Mouse (Mus musculus): ENCODE data around the gene Tmem247. TPM values are rescaled to one million over a fixed set of nuclear protein-coding genes. Genes with fewer than 3 reads are reported as not detected.

Gene Tmem247
- total and polyA plus RNA-seq, 3 experiments: not detected

GRCm38 (mm10) chr17:86963586-86963902 is 46.4 kb downstream of the Tmem247 start:
- H3K9me3 ChIP-seq (replicated peaks; ENCODE audit: insufficient read depth, low read length): no peaks in the 10 kb centered on the region
- H3K36me3 ChIP-seq (ENCODE audit: control insufficient read depth in 1 of 2, insufficient read depth in 2 of 2, low read length in 2 of 2): peaks cover 0 to 3% of the 10 kb centered on the region in 2 experiments; a peak in 2 of 4 replicates
- no peak for TF ChIP-seq USF2 (IDR thresholded peaks at IDR 0.05; ENCODE audit: borderline replicate concordance in 1 of 2, insufficient read depth in 1 of 2, low read depth in 1 of 2, low read length in 2 of 2)
- no peak for TF ChIP-seq HCFC1 (IDR thresholded peaks at IDR 0.05; ENCODE audit: low read depth, low read length)
- TF ChIP-seq CHD2 (IDR thresholded peaks at IDR 0.05; ENCODE audit: low read length): no peak
- TF ChIP-seq ZKSCAN1 (IDR thresholded peaks at IDR 0.05; ENCODE audit: low read depth, low read length): no peak
- no peak for TF ChIP-seq ELF1 (IDR thresholded peaks at IDR 0.05; ENCODE audit: low read depth, low read length)
- TF ChIP-seq MEF2A (IDR thresholded peaks at IDR 0.05; ENCODE audit: extremely low read depth, insufficient replicate concordance, low read depth, low read length, poor library complexity, severe bottlenecking): no peak
- TF ChIP-seq UBTF (IDR thresholded peaks at IDR 0.05; ENCODE audit: borderline replicate concordance, insufficient read depth, low read depth, low read length): no peak
- peaks cover 3 to 12% of the 10 kb centered on the region in 2 experiments; a peak in 2 of 4 replicates for H3K4me1 ChIP-seq (ENCODE audit: control insufficient read depth in 1 of 2, insufficient read depth in 2 of 2, low read length in 2 of 2)
- H3K79me2 ChIP-seq (ENCODE audit: control insufficient read depth, insufficient read depth, low read length, poor library complexity): peaks cover 4% of the 10 kb centered on the region; the same call in 1 of the 2 replicates
- H3K4me3 ChIP-seq (ENCODE audit: control insufficient read depth in 1 of 2, insufficient read depth in 1 of 2, low read depth in 2 of 2, low read length in 2 of 2): peak overlapping the region; percentile 87 to 92
- peak overlapping the region; percentile 89 for H3K9ac ChIP-seq (ENCODE audit: control insufficient read depth, low read depth, low read length, poor library complexity, severe bottlenecking)
- H3K27ac ChIP-seq (ENCODE audit: control insufficient read depth, low read depth, low read length): no peak overlapping the region
- no peaks in the 10 kb centered on the region for H3K27me3 ChIP-seq (ENCODE audit: control insufficient read depth in 1 of 2, insufficient read depth in 2 of 2, low read length in 2 of 2)
- DNase-seq (ENCODE audit: low read depth, low spot score): peak; percentile 44

- peak overlapping the region; percentile 7; the same call in 1 of the 2 replicates for H3K9ac ChIP-seq (ENCODE audit: control insufficient read depth, low read depth, low read length, poor library complexity, severe bottlenecking)
- no peaks in the 10 kb centered on the region for H3K27me3 ChIP-seq (ENCODE audit: control insufficient read depth in 1 of 2, insufficient read depth in 2 of 2, low read length in 2 of 2)
- H3K36me3 ChIP-seq (ENCODE audit: control insufficient read depth in 1 of 2, insufficient read depth in 2 of 2, low read length in 2 of 2): peaks cover 0 to 4% of the 10 kb centered on the region in 2 experiments; a peak in 2 of 4 replicates
- H3K4me3 ChIP-seq (ENCODE audit: control insufficient read depth in 1 of 2, insufficient read depth in 1 of 2, low read depth in 2 of 2, low read length in 2 of 2): peak overlapping the region; percentile 19 to 92; a peak in 2 of 4 replicates
- peak; percentile 19 for DNase-seq (ENCODE audit: low read depth, low spot score)
- peaks cover 3 to 13% of the 10 kb centered on the region in 2 experiments for H3K4me1 ChIP-seq (ENCODE audit: control insufficient read depth in 1 of 2, insufficient read depth in 2 of 2, low read length in 2 of 2)
- no peak overlapping the region for H3K27ac ChIP-seq (ENCODE audit: control insufficient read depth, low read depth, low read length)
- no peak for TF ChIP-seq JUND (IDR thresholded peaks at IDR 0.05; ENCODE audit: low read depth, low read length)
- no peak for TF ChIP-seq CTCF (IDR thresholded peaks at IDR 0.05 in 2 of 3, conservative IDR thresholded peaks at IDR 0.05 in 1 of 3; ENCODE audit: control insufficient read depth in 1 of 3, insufficient read depth in 1 of 3, low read depth in 2 of 3, low read length in 3 of 3, poor library complexity in 1 of 3, severe bottlenecking in 1 of 3)
- TF ChIP-seq BHLHE40 (IDR thresholded peaks at IDR 0.05; ENCODE audit: borderline replicate concordance, low read depth, low read length): no peak
- TF ChIP-seq TAL1 (IDR thresholded peaks at IDR 0.05; ENCODE audit: low read length): no peak
- TF ChIP-seq TBP (IDR thresholded peaks at IDR 0.05; ENCODE audit: low read depth, low read length): no peak
- no peak for TF ChIP-seq GATA1 (IDR thresholded peaks at IDR 0.05; ENCODE audit: low read depth, low read length)
- no peak for TF ChIP-seq RCOR1 (IDR thresholded peaks at IDR 0.05; ENCODE audit: low read depth, low read length)
- TF ChIP-seq MAFK (IDR thresholded peaks at IDR 0.05; ENCODE audit: borderline replicate concordance, low read depth, low read length): no peak
- TF ChIP-seq TCF12 (IDR thresholded peaks at IDR 0.05; ENCODE audit: low read depth, low read length): no peak
- no peak for TF ChIP-seq CHD2 (IDR thresholded peaks at IDR 0.05; ENCODE audit: low read length)
- no peak for TF ChIP-seq NRF1 (IDR thresholded peaks at IDR 0.05; ENCODE audit: insufficient read depth, low read depth, low read length, poor library complexity, severe bottlenecking)
- no peak for TF ChIP-seq CHD1 (IDR thresholded peaks at IDR 0.05; ENCODE audit: low read depth, low read length)
- no peak for TF ChIP-seq SIN3A (IDR thresholded peaks at IDR 0.05; ENCODE audit: low read length)
- TF ChIP-seq E2F4 (IDR thresholded peaks at IDR 0.05; ENCODE audit: borderline replicate concordance, low read depth, low read length): no peak
- no peak for TF ChIP-seq HCFC1 (IDR thresholded peaks at IDR 0.05; ENCODE audit: low read depth, low read length)
- no peaks in the 10 kb centered on the region for H3K9me3 ChIP-seq (replicated peaks; ENCODE audit: insufficient read depth, low read length)
- peaks cover 4% of the 10 kb centered on the region; the same call in 1 of the 2 replicates for H3K79me2 ChIP-seq (ENCODE audit: control insufficient read depth, insufficient read depth, low read length, poor library complexity)
These were observed 46.9 kb downstream of the Tmem247 start for GRCm38 (mm10) chr17:86964041-86964440.

Data from MEL (cell line).